Mouse (Mus musculus) stomach, postnatal 0 days (tissue): Measurements from ENCODE around the gene Olfr692.

ENCODE experiments used
- CTCF ChIP-seq: IDR thresholded peaks from 2 replicates; pipeline ENCODE4 v1.5.1; 2016; ENCODE audit warnings: antibody characterized with exemption, low read depth, mild to moderate bottlenecking, moderate library complexity
- EP300 ChIP-seq: optimal IDR thresholded peaks from 2 replicates; pipeline ENCODE3; 2016; ENCODE audit warnings: antibody characterized with exemption

DNA sequence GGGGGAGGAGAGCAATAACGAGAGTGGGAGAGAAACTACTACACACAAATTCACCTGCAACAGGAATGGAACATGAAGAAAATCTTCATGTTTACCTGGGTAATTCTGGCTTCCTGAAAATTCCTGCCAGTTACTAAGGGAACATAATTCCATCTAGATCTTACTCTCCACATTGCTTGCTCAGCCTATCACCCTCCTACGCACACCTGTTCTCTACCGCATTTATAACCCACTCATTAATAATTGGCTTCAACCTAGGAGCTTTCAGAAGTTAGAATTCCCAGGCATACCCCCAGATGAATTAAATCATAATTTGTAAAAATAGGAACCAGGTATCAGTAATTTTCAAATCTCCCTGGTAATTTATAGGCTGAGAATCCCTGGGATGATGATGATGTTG lies 5.9 kb downstream of the Olfr692 start:
- TF ChIP-seq CTCF (no peak), EP300 (no peak)
